Mouse (Mus musculus): ENCODE measurements around the gene AC129217.1. TPM values are rescaled to one million over a fixed set of nuclear protein-coding genes. Genes with fewer than 3 reads are reported as not detected.

The AC129217.1 gene
- polyA plus RNA-seq, 1 experiment: not detected

GRCm38 (mm10) chr19:8803204-8803780 lies 26.3 kb upstream of the AC129217.1 start:
- H3K27ac ChIP-seq (ENCODE audit: insufficient read depth, low read length): no peak overlapping the region
- no peak overlapping the region; the same call in 1 of the 2 replicates for H3K4me3 ChIP-seq (ENCODE audit: insufficient read depth, low read length)
- H3K4me1 ChIP-seq (ENCODE audit: control insufficient read depth, insufficient read depth, low read length): no peaks in the 10 kb centered on the region
- TF ChIP-seq POLR2A (IDR thresholded peaks at IDR 0.05; ENCODE audit: extremely low read depth, insufficient read depth, low read length) (no peak), CTCF (IDR thresholded peaks at IDR 0.05; ENCODE audit: extremely low read depth, insufficient read depth, low read length) (no peak)

- TF ChIP-seq CTCF (IDR thresholded peaks at IDR 0.05; ENCODE audit: extremely low read depth, insufficient read depth, low read length) (no peak), POLR2A (IDR thresholded peaks at IDR 0.05; ENCODE audit: extremely low read depth, insufficient read depth, low read length) (no peak)
Observed at GRCm38 (mm10) chr19:8803879-8804660, 25.5 kb upstream of the AC129217.1 start.

GRCm38 (mm10) chr19:8806810-8807209 lies 22.8 kb upstream of the AC129217.1 start:
- Histone ChIP-seq H3K27ac (ENCODE audit: insufficient read depth, low read length) (no peak overlapping the region), H3K4me1 (ENCODE audit: control insufficient read depth, insufficient read depth, low read length) (no peaks in the 10 kb centered on the region), H3K4me3 (ENCODE audit: insufficient read depth, low read length) (no peak overlapping the region)
- TF ChIP-seq CTCF (IDR thresholded peaks at IDR 0.05; ENCODE audit: extremely low read depth, insufficient read depth, low read length) (no peak), POLR2A (IDR thresholded peaks at IDR 0.05; ENCODE audit: extremely low read depth, insufficient read depth, low read length) (no peak)

More at GRCm38 (mm10) chr19:8803879-8804660, 25.5 kb upstream of the AC129217.1 start:
- no peak overlapping the region for H3K27ac ChIP-seq (ENCODE audit: insufficient read depth, low read length)
- H3K4me3 ChIP-seq (ENCODE audit: insufficient read depth, low read length): no peak overlapping the region
- H3K4me1 ChIP-seq (ENCODE audit: control insufficient read depth, insufficient read depth, low read length): no peaks in the 10 kb centered on the region

GRCm38 (mm10) chr19:8815812-8816211 lies 13.8 kb upstream of the AC129217.1 start:
- no peak overlapping the region for H3K27ac ChIP-seq (ENCODE audit: insufficient read depth, low read length)
- TF ChIP-seq CTCF (IDR thresholded peaks at IDR 0.05; ENCODE audit: extremely low read depth, insufficient read depth, low read length) (peak; percentile 11; the same call in 1 of the 2 replicates), POLR2A (IDR thresholded peaks at IDR 0.05; ENCODE audit: extremely low read depth, insufficient read depth, low read length) (no peak)
- no peak overlapping the region for H3K4me3 ChIP-seq (ENCODE audit: insufficient read depth, low read length)
- H3K4me1 ChIP-seq (ENCODE audit: control insufficient read depth, insufficient read depth, low read length): peaks cover 3% of the 10 kb centered on the region; the same call in 1 of the 2 replicates

GRCm38 (mm10) chr19:8817001-8817400 lies 12.6 kb upstream of the AC129217.1 start:
- Histone ChIP-seq H3K27ac (ENCODE audit: insufficient read depth, low read length) (no peak overlapping the region), H3K4me1 (ENCODE audit: control insufficient read depth, insufficient read depth, low read length) (peaks cover 3% of the 10 kb centered on the region; the same call in 1 of the 2 replicates), H3K4me3 (ENCODE audit: insufficient read depth, low read length) (no peak overlapping the region)
- TF ChIP-seq POLR2A (IDR thresholded peaks at IDR 0.05; ENCODE audit: extremely low read depth, insufficient read depth, low read length) (no peak), CTCF (IDR thresholded peaks at IDR 0.05; ENCODE audit: extremely low read depth, insufficient read depth, low read length) (no peak)

GRCm38 (mm10) chr19:8818301-8818798 lies 11.2 kb upstream of the AC129217.1 start:
- Histone ChIP-seq H3K4me1 (ENCODE audit: control insufficient read depth, insufficient read depth, low read length) (peaks cover 3% of the 10 kb centered on the region; the same call in 1 of the 2 replicates), H3K4me3 (ENCODE audit: insufficient read depth, low read length) (peak overlapping the region; percentile 68), H3K27ac (ENCODE audit: insufficient read depth, low read length) (no peak overlapping the region)
- no peak for TF ChIP-seq POLR2A (IDR thresholded peaks at IDR 0.05; ENCODE audit: extremely low read depth, insufficient read depth, low read length)
- no peak for TF ChIP-seq CTCF (IDR thresholded peaks at IDR 0.05; ENCODE audit: extremely low read depth, insufficient read depth, low read length)

GRCm38 (mm10) chr19:8818801-8819595 lies 10.6 kb upstream of the AC129217.1 start, which contains the start of gene Ttc9c:
Gene Ttc9c, minus strand, starts transcription at chr19:8819333.
- Histone ChIP-seq H3K27ac (ENCODE audit: insufficient read depth, low read length) (peak within 1 kb of the TSS; percentile 97), H3K4me3 (ENCODE audit: insufficient read depth, low read length) (peak within 1 kb of the TSS; percentile 68), H3K4me1 (ENCODE audit: control insufficient read depth, insufficient read depth, low read length) (peaks cover 3% of the 10 kb centered on the region; the same call in 1 of the 2 replicates)
- TF ChIP-seq CTCF (IDR thresholded peaks at IDR 0.05; ENCODE audit: extremely low read depth, insufficient read depth, low read length) (no peak), POLR2A (IDR thresholded peaks at IDR 0.05; ENCODE audit: extremely low read depth, insufficient read depth, low read length) (peak; percentile 94)

- peaks cover 3% of the 10 kb centered on the region; the same call in 1 of the 2 replicates for H3K4me1 ChIP-seq (ENCODE audit: control insufficient read depth, insufficient read depth, low read length)
- H3K4me3 ChIP-seq (ENCODE audit: insufficient read depth, low read length): peak within 1 kb of the TSS; percentile 68
- peak within 1 kb of the TSS; percentile 97 for H3K27ac ChIP-seq (ENCODE audit: insufficient read depth, low read length)
- peak; percentile 94 for TF ChIP-seq POLR2A (IDR thresholded peaks at IDR 0.05; ENCODE audit: extremely low read depth, insufficient read depth, low read length)
- TF ChIP-seq CTCF (IDR thresholded peaks at IDR 0.05; ENCODE audit: extremely low read depth, insufficient read depth, low read length): no peak
Observed at GRCm38 (mm10) chr19:8819596-8820423, 9.8 kb upstream of the AC129217.1 start, which contains the start of gene Hnrnpul2. Gene Hnrnpul2, plus strand, starts transcription at chr19:8820010.
